Comparison of ENCODE assay signal across 29 mouse cellular contexts in genomic region chr3:148865234-148865633, GRCm38 (mm10).
A peak's percentile ranks its signal among the peaks of the same experiment; 100 is the strongest.
DNase-seq lines count a peak whose midpoint lies in the region; ATAC-seq lines count a peak whose summit lies in the region.
"Had no signal": no experiment of that assay in that cellular context is flagged by ENCODE, and none has a peak within 500 bp of the region (broad histone marks: within the 10 kb centered on the region; RNA-seq: fewer than 3 reads in every experiment).

No protein-coding gene starts in this region.

- H3K4me3 ChIP-seq in forebrain, embryonic 16.5 days (replicated peaks; ENCODE audit: low read length): no peak overlapping the region
- H3K4me3 ChIP-seq in forebrain, embryonic 13.5 days: no peak overlapping the region
- H3K4me3 ChIP-seq in hindbrain, embryonic 14.5 days (replicated peaks; ENCODE audit: low read length): no peak overlapping the region
- no peak overlapping the region for H3K4me3 ChIP-seq in hindbrain, embryonic 10.5 days
- H3K4me3 ChIP-seq in brown adipose tissue, adult 24 weeks (ENCODE audit: insufficient read depth, low read depth, low read length): no peak overlapping the region
- H3K4me3 ChIP-seq in liver, embryonic 11.5 days (ENCODE audit: low read depth, low read length): no peak overlapping the region
- H3K4me3 ChIP-seq: liver, embryonic 15.5 days; midbrain, embryonic 10.5 days; myocyte; neural tube, embryonic 12.5 days had no signal

- no peaks in the 10 kb centered on the region for H3K9me3 ChIP-seq in forebrain, embryonic 16.5 days (ENCODE audit: control insufficient read depth, low read length)
- H3K9me3 ChIP-seq in forebrain, embryonic 13.5 days (replicated peaks): no peaks in the 10 kb centered on the region
- H3K9me3 ChIP-seq in hindbrain, embryonic 14.5 days (ENCODE audit: control insufficient read depth, low read length): no peaks in the 10 kb centered on the region
- no peaks in the 10 kb centered on the region for H3K9me3 ChIP-seq in hindbrain, embryonic 10.5 days
- H3K9me3 ChIP-seq in liver, embryonic 11.5 days (ENCODE audit: control insufficient read depth, low read length): no peaks in the 10 kb centered on the region
- H3K9me3 ChIP-seq: liver, embryonic 15.5 days; midbrain, embryonic 10.5 days; neural tube, embryonic 12.5 days had no signal

- ATAC-seq in forebrain, embryonic 16.5 days: peak; percentile 67
- no peak for ATAC-seq in forebrain, embryonic 13.5 days
- ATAC-seq in hindbrain, embryonic 14.5 days (ENCODE audit: low FRiP score): peak; percentile 50; the same call in 1 of the 2 replicates
- ATAC-seq in liver, embryonic 11.5 days (replicated peaks; ENCODE audit: low FRiP score): no peak
- ATAC-seq: inflammation-experienced regulatory T-cells, adult 6 months; midbrain, embryonic 16.5 days; Patski had no signal

- H3K4me2 ChIP-seq in forebrain, embryonic 16.5 days (ENCODE audit: low read length): no peak overlapping the region
- H3K4me2 ChIP-seq in forebrain, embryonic 13.5 days: no peak overlapping the region
- H3K4me2 ChIP-seq in hindbrain, embryonic 14.5 days (replicated peaks): no peak overlapping the region
- no peak overlapping the region for H3K4me2 ChIP-seq in liver, embryonic 11.5 days
- H3K4me2 ChIP-seq: liver, embryonic 15.5 days; lung, embryonic 14.5 days; neural tube, embryonic 12.5 days had no signal

- 34% methylated on average over 7 of the region's 7 CpGs for WGBS in forebrain, embryonic 16.5 days
- WGBS in forebrain, embryonic 13.5 days: 65% methylated on average over 7 of the region's 7 CpGs
- WGBS in hindbrain, embryonic 14.5 days: 72% methylated on average over 7 of the region's 7 CpGs
- WGBS in hindbrain, embryonic 10.5 days: 84% methylated on average over 7 of the region's 7 CpGs
- WGBS in liver, embryonic 11.5 days: 79% methylated on average over 7 of the region's 7 CpGs

- DNase-seq in hindbrain, embryonic 14.5 days (ENCODE audit: low spot score): no peak
- no peak for DNase-seq in hindbrain, embryonic 10.5 days (ENCODE audit: low spot score)
- DNase-seq in brain, adult 2 months (ENCODE audit: low read depth, low spot score): peak; percentile 15
- DNase-seq in liver, embryonic 11.5 days (ENCODE audit: low spot score): no peak
- DNase-seq in layer of hippocampus, postnatal 36 days: no peak
- DNase-seq: adrenal gland, postnatal 14 days; cerebellum, adult 8-10 months; cerebellum, postnatal 25 days; gastrocnemius, postnatal 36 days; heart, postnatal 36 days; kidney, adult 11 months; kidney, postnatal 14 days; layer of hippocampus, adult 9-11 months; liver; lung, embryonic 14.5 days; lung, postnatal 14 days; retina, postnatal 1 day; spleen, adult 18-20 months; thymus, postnatal 25 days had no signal

- H3K27ac ChIP-seq in forebrain, embryonic 16.5 days (ENCODE audit: low read length): no peak overlapping the region
- no peak overlapping the region for H3K27ac ChIP-seq in forebrain, embryonic 13.5 days
- H3K27ac ChIP-seq in hindbrain, embryonic 14.5 days: no peak overlapping the region
- H3K27ac ChIP-seq in hindbrain, embryonic 10.5 days: no peak overlapping the region
- H3K27ac ChIP-seq in brown adipose tissue, adult 24 weeks (replicated peaks; ENCODE audit: low read depth, low read length): 0 out of 2 replicates have a peak overlapping the region, but pooled peaks have one; percentile 6
- H3K27ac ChIP-seq in liver, embryonic 11.5 days (ENCODE audit: low read depth, low read length): no peak overlapping the region
- H3K27ac ChIP-seq: liver, embryonic 15.5 days; midbrain, embryonic 10.5 days; neural tube, embryonic 12.5 days had no signal

- peaks cover 18% of the 10 kb centered on the region for H3K4me1 ChIP-seq in forebrain, embryonic 16.5 days (replicated peaks; ENCODE audit: control insufficient read depth, insufficient read depth, low read length)
- H3K4me1 ChIP-seq in forebrain, embryonic 13.5 days: peaks cover 23% of the 10 kb centered on the region
- H3K4me1 ChIP-seq in hindbrain, embryonic 14.5 days (replicated peaks; ENCODE audit: control insufficient read depth, insufficient read depth, low read length): 0 out of 2 replicates have a peak, but pooled peaks cover 2% of the 10 kb centered on the region
- peaks cover 6% of the 10 kb centered on the region for H3K4me1 ChIP-seq in hindbrain, embryonic 10.5 days (replicated peaks)
- peaks cover 5% of the 10 kb centered on the region for H3K4me1 ChIP-seq in brown adipose tissue, adult 24 weeks (ENCODE audit: control insufficient read depth, insufficient read depth, insufficient read length, low read length)
- H3K4me1 ChIP-seq in liver, embryonic 11.5 days (replicated peaks; ENCODE audit: control insufficient read depth, insufficient read depth, low read length): no peaks in the 10 kb centered on the region; the same call in 1 of the 2 replicates
- H3K4me1 ChIP-seq: liver, embryonic 15.5 days had no signal

- H3K36me3 ChIP-seq in forebrain, embryonic 16.5 days (ENCODE audit: control insufficient read depth, insufficient read depth): no peaks in the 10 kb centered on the region
- no peaks in the 10 kb centered on the region for H3K36me3 ChIP-seq in forebrain, embryonic 13.5 days (ENCODE audit: poor library complexity, severe bottlenecking)
- H3K36me3 ChIP-seq in hindbrain, embryonic 14.5 days (replicated peaks; ENCODE audit: control insufficient read depth, insufficient read depth): 0 out of 2 replicates have a peak, but pooled peaks cover 5% of the 10 kb centered on the region
- H3K36me3 ChIP-seq in hindbrain, embryonic 10.5 days: peaks cover 32% of the 10 kb centered on the region
- no peaks in the 10 kb centered on the region; the same call in 1 of the 2 replicates for H3K36me3 ChIP-seq in liver, embryonic 11.5 days (ENCODE audit: control insufficient read depth, insufficient read depth, low read length)
- H3K36me3 ChIP-seq: liver, embryonic 15.5 days had no signal

- no peak overlapping the region for H3K9ac ChIP-seq in forebrain, embryonic 16.5 days (replicated peaks; ENCODE audit: low read depth, low read length)
- no peak overlapping the region for H3K9ac ChIP-seq in forebrain, embryonic 13.5 days
- H3K9ac ChIP-seq in hindbrain, embryonic 14.5 days: no peak overlapping the region
- no peak overlapping the region for H3K9ac ChIP-seq in liver, embryonic 11.5 days (ENCODE audit: low read depth, low read length)
- H3K9ac ChIP-seq: liver, embryonic 15.5 days; lung, embryonic 14.5 days; neural tube, embryonic 12.5 days had no signal

- no peaks in the 10 kb centered on the region for H3K27me3 ChIP-seq in forebrain, embryonic 16.5 days (replicated peaks; ENCODE audit: control insufficient read depth, insufficient read depth, low read length)
- H3K27me3 ChIP-seq in forebrain, embryonic 13.5 days: no peaks in the 10 kb centered on the region
- H3K27me3 ChIP-seq in hindbrain, embryonic 14.5 days (ENCODE audit: control insufficient read depth, insufficient read depth, low read length): no peaks in the 10 kb centered on the region
- H3K27me3 ChIP-seq in hindbrain, embryonic 10.5 days (ENCODE audit: insufficient read depth, poor library complexity, severe bottlenecking): no peaks in the 10 kb centered on the region
- H3K27me3 ChIP-seq in liver, embryonic 11.5 days (replicated peaks; ENCODE audit: control insufficient read depth, insufficient read depth, low read length): no peaks in the 10 kb centered on the region
- H3K27me3 ChIP-seq: liver, embryonic 15.5 days; neural tube, embryonic 12.5 days; Patski had no signal

Comparison
In these comparisons a context has a peak if more than half of its experiments do, and no peak if none do; other contexts are left out.
1. ATAC-seq: peak in forebrain, embryonic 16.5 days (single experiment) and hindbrain, embryonic 14.5 days (single experiment); none in forebrain, embryonic 13.5 days (single experiment) and liver, embryonic 11.5 days (single experiment).